Mouse (Mus musculus): ENCODE data around the gene Rerg. TPM values are rescaled to one million over a fixed set of nuclear protein-coding genes. Genes with fewer than 3 reads are reported as not detected.

Rerg gene
- polyA plus RNA-seq, 1 experiment from 2014 or later = 2.5 TPM

DNA sequence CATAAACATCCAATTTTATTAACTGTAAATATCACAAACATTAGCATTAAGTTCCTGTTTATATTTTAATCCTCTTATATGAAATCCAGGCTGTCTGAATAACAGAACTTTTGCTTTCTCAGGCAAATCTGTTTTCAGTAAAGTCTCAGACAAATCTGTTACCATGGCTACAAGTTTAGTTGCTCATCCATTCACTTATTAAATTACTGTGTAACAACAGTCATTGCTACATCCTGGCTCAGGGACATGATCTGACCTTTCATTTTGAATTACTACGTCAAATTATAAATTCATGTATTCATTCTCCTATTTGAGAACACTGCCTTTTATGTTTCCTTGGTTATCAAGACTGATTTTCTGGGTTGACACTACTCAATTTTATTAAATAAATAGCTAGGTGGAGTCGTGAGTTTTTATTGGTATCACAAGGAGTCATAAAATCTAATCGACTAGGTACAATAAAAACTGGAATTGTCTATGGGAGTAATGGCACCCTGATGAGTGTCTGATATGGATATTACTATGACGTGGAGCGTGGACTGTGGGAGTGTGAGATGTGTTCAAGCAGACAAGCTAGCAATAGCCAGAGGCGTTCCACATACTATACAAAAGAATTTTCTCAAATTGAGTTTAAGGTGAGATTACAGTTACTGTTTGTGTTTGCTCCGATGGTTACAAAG is 140.2 kb downstream of the Rerg start:
- WGBS = 77% methylated on average over 7 of the region's 7 CpGs
- Histone ChIP-seq H3K27ac (replicated peaks) (no peak overlapping the region), H3K27me3 (0 out of 2 replicates have a peak, but pooled peaks cover 2% of the 10 kb centered on the region), H3K9ac (replicated peaks) (no peak overlapping the region), H3K9me3 (no peaks in the 10 kb centered on the region), H3K4me3 (no peak overlapping the region), H3K4me2 (replicated peaks) (no peak overlapping the region), H3K4me1 (no peaks in the 10 kb centered on the region), H3K36me3 (no peaks in the 10 kb centered on the region)
- ATAC-seq (ENCODE audit: low FRiP score, low read depth) = no peak

DNA sequence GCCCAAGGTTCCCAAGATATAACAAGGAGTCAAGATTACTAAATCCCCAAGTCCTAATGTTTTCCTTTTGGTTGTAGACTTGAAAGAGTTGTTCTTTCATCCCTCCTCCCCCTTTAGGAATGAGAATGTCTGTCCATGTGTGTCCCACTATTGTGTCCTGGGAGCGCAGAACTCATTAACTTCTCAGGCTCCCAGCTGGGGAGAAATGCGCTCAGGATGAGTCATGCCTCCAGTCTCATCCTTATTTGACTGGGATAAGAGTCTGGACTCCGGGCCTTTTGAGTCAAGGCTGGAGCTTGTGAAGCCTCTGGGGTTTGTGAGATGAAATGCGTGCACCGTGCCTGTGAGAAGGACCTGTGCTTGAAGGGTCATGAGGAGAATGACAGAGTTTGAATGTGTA is 144.8 kb downstream of the Rerg start:
- no peak for ATAC-seq (ENCODE audit: low FRiP score, low read depth)
- Histone ChIP-seq H3K9ac (replicated peaks) (no peak overlapping the region), H3K4me1 (no peaks in the 10 kb centered on the region), H3K4me2 (replicated peaks) (no peak overlapping the region), H3K9me3 (no peaks in the 10 kb centered on the region), H3K27me3 (no peaks in the 10 kb centered on the region), H3K4me3 (no peak overlapping the region), H3K36me3 (no peaks in the 10 kb centered on the region), H3K27ac (replicated peaks) (no peak overlapping the region)
- WGBS = 70% methylated on average over 5 of the region's 5 CpGs

DNA sequence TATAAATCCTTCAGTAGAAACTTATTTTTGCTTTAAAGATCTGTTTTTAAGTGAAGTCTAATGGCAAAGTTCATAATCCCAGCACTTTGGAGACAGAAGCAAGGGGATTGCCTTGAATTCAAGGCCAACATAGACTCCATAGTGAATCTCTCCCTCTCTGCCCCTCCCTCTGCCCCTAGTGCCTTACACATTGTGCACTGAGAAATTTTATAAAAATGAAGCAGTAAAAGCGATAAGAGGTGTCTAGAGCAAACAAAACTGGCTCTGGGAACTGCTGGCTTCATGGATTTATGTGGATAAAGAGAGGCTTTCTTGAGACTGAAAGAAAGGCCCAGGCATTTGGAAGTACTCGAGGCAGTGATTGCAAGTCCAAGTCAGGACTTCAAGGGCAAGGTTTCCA is 145.8 kb downstream of the Rerg start:
- no peak for ATAC-seq (ENCODE audit: low FRiP score, low read depth)
- no peak overlapping the region for H3K4me2 ChIP-seq (replicated peaks)

DNA sequence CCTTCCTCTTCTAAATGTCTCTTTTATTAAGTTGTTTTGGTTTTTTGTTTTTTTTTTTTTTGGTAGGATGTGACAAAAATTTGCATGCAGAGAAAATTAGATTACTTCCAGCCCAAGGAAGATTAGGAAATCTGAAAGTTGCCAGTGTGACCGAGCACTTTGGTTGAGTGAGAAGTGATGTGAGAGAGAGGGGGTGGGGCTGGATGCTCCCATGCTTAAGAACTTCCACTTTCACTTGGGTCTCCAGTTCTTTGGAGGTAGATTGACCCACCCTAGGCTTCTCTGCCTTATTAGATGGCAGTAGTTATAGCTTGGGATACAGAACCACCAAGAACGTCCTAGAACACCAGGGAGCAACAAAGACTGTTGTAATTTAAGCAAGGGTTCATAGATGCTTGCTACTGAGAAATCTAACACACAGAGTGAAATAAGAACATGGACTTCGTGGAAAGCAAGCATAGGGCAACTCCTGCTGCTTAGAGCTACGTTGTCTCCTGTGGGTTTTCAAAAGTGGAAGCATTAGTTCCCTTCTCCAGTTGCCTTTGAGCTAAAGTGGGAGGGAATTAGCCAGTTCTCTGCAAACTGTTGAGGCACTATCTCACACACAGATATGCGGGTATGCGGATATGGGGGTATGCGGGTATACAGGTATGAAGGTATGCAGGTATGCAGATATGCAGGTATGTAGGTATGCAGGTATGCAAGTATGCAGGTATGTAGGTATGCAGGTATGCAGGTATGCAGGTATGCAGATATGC is 152.9 kb downstream of the Rerg start:
- no peak overlapping the region for H3K27ac ChIP-seq (replicated peaks)

More for the DNA sequence above, 145.8 kb downstream of the Rerg start:
- no peaks in the 10 kb centered on the region for H3K9me3 ChIP-seq
- no peaks in the 10 kb centered on the region for H3K4me1 ChIP-seq
- 92% methylated on average over 2 of the region's 2 CpGs for WGBS
- no peak overlapping the region for H3K27ac ChIP-seq (replicated peaks)
- no peak overlapping the region for H3K9ac ChIP-seq (replicated peaks)
- no peaks in the 10 kb centered on the region for H3K36me3 ChIP-seq
- no peak overlapping the region for H3K4me3 ChIP-seq
- no peaks in the 10 kb centered on the region for H3K27me3 ChIP-seq

DNA sequence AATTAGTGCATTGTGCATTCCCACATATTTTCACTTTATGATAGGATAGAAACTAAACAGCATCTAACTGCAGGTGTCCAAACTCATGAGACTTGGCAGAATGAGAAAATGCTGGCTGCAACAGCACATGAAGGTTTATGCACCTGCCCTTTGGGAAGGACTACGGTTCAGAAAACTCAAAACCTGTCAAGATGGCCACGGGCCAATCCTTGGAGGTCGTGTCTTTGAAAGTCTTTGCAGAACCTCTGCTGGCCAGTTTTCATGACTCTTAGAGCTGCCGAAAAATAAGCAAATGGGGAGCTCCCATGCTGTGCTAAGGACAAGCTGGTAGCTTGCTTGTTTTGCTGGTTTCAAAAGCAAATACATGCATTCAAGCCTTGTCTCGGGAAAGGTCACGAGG is 156.0 kb downstream of the Rerg start:
- no peak overlapping the region for H3K9ac ChIP-seq (replicated peaks)
- H3K9me3 ChIP-seq = no peaks in the 10 kb centered on the region
- 80% methylated on average over 6 of the region's 6 CpGs for WGBS
- no peak overlapping the region for H3K4me2 ChIP-seq (replicated peaks)
- no peak overlapping the region for H3K27ac ChIP-seq (replicated peaks)
- no peaks in the 10 kb centered on the region for H3K4me1 ChIP-seq
- no peaks in the 10 kb centered on the region for H3K36me3 ChIP-seq
- no peak for ATAC-seq (ENCODE audit: low FRiP score, low read depth)
- H3K4me3 ChIP-seq = no peak overlapping the region
- no peaks in the 10 kb centered on the region for H3K27me3 ChIP-seq

More for the DNA sequence above, 152.9 kb downstream of the Rerg start:
- no peaks in the 10 kb centered on the region for H3K9me3 ChIP-seq
- 89% methylated on average over 7 of the region's 7 CpGs for WGBS
- no peaks in the 10 kb centered on the region for H3K27me3 ChIP-seq
- H3K36me3 ChIP-seq = no peaks in the 10 kb centered on the region
- H3K4me1 ChIP-seq = no peaks in the 10 kb centered on the region
- no peak for ATAC-seq (ENCODE audit: low FRiP score, low read depth)
- H3K4me2 ChIP-seq (replicated peaks) = no peak overlapping the region
- no peak overlapping the region for H3K4me3 ChIP-seq
- H3K9ac ChIP-seq (replicated peaks) = no peak overlapping the region

DNA sequence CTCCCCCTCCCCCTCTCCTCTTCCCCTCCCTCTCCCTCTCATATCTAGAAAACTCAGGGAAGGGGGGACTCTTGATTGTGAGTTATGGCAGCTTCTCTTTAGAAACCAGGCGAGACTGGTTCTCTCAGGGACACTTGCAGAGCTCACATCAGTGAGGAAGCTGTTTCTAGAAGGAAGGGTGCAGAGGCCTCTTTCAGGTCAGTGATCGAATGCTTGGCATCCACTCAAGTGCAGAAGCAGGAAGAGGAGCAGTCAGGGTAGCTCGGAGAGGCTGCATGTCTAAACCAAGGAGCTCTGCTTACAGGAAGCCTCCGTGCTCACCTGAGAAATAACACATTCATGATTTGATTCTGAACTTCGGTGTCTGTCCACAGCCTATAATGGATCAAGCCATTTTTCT is 159.1 kb downstream of the Rerg start:
- WGBS = 87% methylated on average over 5 of the region's 5 CpGs
- no peak for ATAC-seq (ENCODE audit: low FRiP score, low read depth)
- no peak overlapping the region for H3K4me3 ChIP-seq

More for the DNA sequence above, 159.1 kb downstream of the Rerg start:
- Histone ChIP-seq H3K4me2 (replicated peaks) (no peak overlapping the region), H3K9me3 (no peaks in the 10 kb centered on the region), H3K27ac (replicated peaks) (no peak overlapping the region), H3K36me3 (no peaks in the 10 kb centered on the region), H3K9ac (replicated peaks) (no peak overlapping the region), H3K4me1 (no peaks in the 10 kb centered on the region), H3K27me3 (no peaks in the 10 kb centered on the region)

Other genes with a start within 250 kb of the Rerg start
- not detected in 2 replicates for gene Erp27, start 248.3 kb downstream of the Rerg start, polyA plus RNA-seq (2016; fragmentation: Nextera tagmentation; extraction: Ambion mirVana)
- gene Pde6h, start 246.7 kb downstream of the Rerg start, polyA plus RNA-seq (2016; fragmentation: Nextera tagmentation; extraction: Ambion mirVana) = not detected in 2 replicates
- 17.9 and 23.1 TPM in 2 replicates for gene Arhgdib, start 228.6 kb downstream of the Rerg start, polyA plus RNA-seq (2016; fragmentation: Nextera tagmentation; extraction: Ambion mirVana)
- 30.7 and 33.1 TPM in 2 replicates for gene Ptpro, start 81.8 kb upstream of the Rerg start, polyA plus RNA-seq (2016; fragmentation: Nextera tagmentation; extraction: Ambion mirVana)